Mouse (Mus musculus): Measurements from ENCODE around the gene Tapbp. TPM values are rescaled to one million over a fixed set of nuclear protein-coding genes. Genes with fewer than 3 reads are reported as not detected.
"Not testable (repeated sequence)": the region's sequence is repeated elsewhere in the genome, so short reads cannot be mapped to it uniquely, and the experiment has no call there.

Gene Tapbp
- 389 and 454 TPM in 2 replicates for polyA plus RNA-seq (2012; ENCODE audit: insufficient read depth, insufficient read length, missing spikeins)

DNA sequence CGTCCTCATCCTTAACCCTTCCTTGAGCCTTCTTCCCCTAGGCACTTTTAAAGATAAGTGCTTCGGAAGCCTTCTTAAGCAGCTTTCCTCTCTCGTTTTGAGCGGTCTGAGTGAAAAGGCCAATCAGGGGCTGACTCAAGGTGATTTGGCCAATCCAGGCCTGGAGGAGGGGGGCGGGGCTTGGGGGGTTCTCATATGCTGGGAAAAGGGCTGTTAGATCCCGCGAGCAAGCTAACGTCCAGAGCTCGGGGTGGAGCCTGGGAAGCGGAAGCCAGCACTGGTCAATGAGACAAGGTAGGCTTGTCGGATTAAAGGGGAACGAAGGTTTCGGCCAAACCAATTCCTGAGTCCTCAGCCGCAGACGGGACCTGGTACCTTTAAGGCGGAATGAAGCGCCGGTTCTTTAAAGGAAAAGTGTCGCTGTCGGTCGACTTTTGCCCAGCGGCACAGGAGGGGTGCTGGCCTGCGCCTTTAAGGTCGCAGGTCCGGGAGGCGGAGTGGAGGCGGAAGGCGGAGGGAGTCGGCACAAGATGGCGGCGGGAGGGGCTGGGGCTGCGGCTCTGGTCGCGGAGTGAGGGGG, at the start of gene Tapbp, which contains the start of gene Zbtb22:
Gene Tapbp (plus strand): TSS at position 229 of the 580 bp plus-strand sequence.
Gene Zbtb22 (plus strand): TSS at position 234 of the 580 bp plus-strand sequence.
- H3K4me1 ChIP-seq (ENCODE audit: control insufficient read depth, insufficient read depth, low read length), result peaks cover 7% of the 10 kb centered on the region
- peak within 1 kb of the TSS; percentile 28 for H3K27ac ChIP-seq (ENCODE audit: insufficient read depth, low read depth, low read length)
- TF ChIP-seq CTCF (IDR thresholded peaks at IDR 0.05; ENCODE audit: low read depth, low read length) (no peak), POLR2A (IDR thresholded peaks at IDR 0.05; ENCODE audit: borderline replicate concordance, low read depth, low read length) (no peak)
- H3K4me3 ChIP-seq (ENCODE audit: insufficient read depth, low read length), result peak within 1 kb of the TSS; percentile 75

- H3K4me3 ChIP-seq (ENCODE audit: insufficient read depth, low read length); H3K27ac ChIP-seq (ENCODE audit: insufficient read depth, low read depth, low read length); H3K4me1 ChIP-seq (ENCODE audit: control insufficient read depth, insufficient read depth, low read length): not testable (repeated sequence)
Measured at GRCm38 (mm10) chr17:33873537-33873936, 42.2 kb upstream of the Tapbp start, which contains the start of gene Gm7029. Gene Gm7029, plus strand, starts transcription at chr17:33873837.

GRCm38 (mm10) chr17:33874411-33874810, 41.3 kb upstream of the Tapbp start:
- no peaks in the 10 kb centered on the region for H3K4me1 ChIP-seq (ENCODE audit: control insufficient read depth, insufficient read depth, low read length)
- no peak overlapping the region for H3K4me3 ChIP-seq (ENCODE audit: insufficient read depth, low read length)
- TF ChIP-seq POLR2A (IDR thresholded peaks at IDR 0.05; ENCODE audit: borderline replicate concordance, low read depth, low read length) (no peak), CTCF (IDR thresholded peaks at IDR 0.05; ENCODE audit: low read depth, low read length) (no peak)
- H3K27ac ChIP-seq (ENCODE audit: insufficient read depth, low read depth, low read length), result no peak overlapping the region

GRCm38 (mm10) chr17:33875797-33876196, 39.9 kb upstream of the Tapbp start:
- not testable (repeated sequence) for H3K4me1 ChIP-seq (ENCODE audit: control insufficient read depth, insufficient read depth, low read length); H3K4me3 ChIP-seq (ENCODE audit: insufficient read depth, low read length); H3K27ac ChIP-seq (ENCODE audit: insufficient read depth, low read depth, low read length)

GRCm38 (mm10) chr17:33884320-33884719, 31.4 kb upstream of the Tapbp start:
- peaks cover 11% of the 10 kb centered on the region for H3K4me1 ChIP-seq (ENCODE audit: control insufficient read depth, insufficient read depth, low read length)

DNA sequence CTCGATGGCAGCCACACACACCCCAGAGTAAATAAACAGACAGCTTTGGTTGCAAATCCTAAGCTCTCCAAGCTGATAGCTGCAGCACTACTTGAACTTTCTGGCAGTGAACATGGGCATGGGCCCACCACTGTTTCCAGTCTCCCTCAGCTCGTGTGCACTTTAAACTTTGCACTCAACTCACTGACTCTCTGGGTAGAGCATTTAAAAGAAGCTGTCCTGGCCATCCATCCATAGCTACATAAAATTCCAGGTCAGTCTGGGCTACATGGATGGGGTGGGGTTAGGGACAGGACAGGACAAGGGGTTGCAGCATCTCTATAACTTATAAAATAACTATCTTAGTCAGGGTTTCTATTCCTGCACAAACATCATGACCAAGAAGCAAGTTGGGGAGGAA, 27.9 kb upstream of the Tapbp start:
- H3K4me3 ChIP-seq (ENCODE audit: insufficient read depth, low read length); H3K27ac ChIP-seq (ENCODE audit: insufficient read depth, low read depth, low read length): not testable (repeated sequence)
- H3K4me1 ChIP-seq (ENCODE audit: control insufficient read depth, insufficient read depth, low read length), result peaks cover 11% of the 10 kb centered on the region

More at GRCm38 (mm10) chr17:33884320-33884719, 31.4 kb upstream of the Tapbp start:
- not testable (repeated sequence) for H3K27ac ChIP-seq (ENCODE audit: insufficient read depth, low read depth, low read length); H3K4me3 ChIP-seq (ENCODE audit: insufficient read depth, low read length)

DNA sequence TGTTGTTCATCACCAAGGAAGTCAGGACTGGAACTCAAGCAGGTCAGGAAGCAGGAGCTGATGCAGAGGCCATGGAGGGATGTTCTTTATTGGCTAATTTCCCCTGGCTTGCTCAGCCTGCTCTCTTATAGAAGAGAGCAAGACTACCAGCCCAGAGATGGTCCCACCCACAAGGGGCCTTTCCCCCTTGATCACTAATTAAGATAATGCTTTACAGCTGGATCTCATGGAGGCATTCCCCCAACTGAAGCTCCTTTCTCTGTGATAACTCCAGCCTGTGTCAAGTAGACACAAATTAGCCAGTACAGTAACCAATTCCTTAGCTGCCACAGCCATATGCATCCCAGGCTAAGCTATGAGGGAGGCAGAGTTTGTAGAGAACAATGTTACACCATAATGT, 27.5 kb upstream of the Tapbp start:
- H3K27ac ChIP-seq (ENCODE audit: insufficient read depth, low read depth, low read length), result not testable (repeated sequence)

DNA sequence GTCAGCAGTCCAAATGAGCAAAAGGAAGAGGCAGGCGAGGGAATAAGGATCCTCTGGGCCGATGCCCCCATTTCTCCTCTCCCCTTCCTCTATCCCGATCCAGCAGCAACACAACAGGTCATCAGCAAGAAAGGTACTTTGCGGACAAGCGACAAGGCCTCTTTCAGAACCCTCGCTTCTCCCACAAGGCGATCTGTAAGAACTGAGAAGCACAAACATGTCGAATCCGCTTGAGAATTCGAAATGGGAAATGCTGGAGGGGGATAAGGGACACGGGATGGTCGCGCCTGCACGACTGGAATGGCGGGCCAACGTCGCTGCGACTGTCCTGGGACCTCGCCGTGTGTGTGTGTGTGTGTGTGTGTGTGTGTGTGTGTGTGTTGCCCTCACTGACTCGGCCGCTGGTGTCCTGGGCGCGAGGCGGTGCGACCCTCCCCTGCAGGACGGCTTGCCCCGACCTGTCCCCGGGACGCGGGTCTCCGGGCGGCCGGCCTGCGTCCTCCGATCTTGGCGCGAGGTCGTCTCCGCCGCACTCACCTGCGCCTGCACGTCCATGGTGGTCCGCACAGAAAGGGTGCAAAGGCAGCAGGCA, 25.7 kb upstream of the Tapbp start:
- Histone ChIP-seq H3K4me1 (ENCODE audit: control insufficient read depth, insufficient read depth, low read length) (peaks cover 11% of the 10 kb centered on the region), H3K27ac (ENCODE audit: insufficient read depth, low read depth, low read length) (peak overlapping the region; percentile 52), H3K4me3 (ENCODE audit: insufficient read depth, low read length) (peak overlapping the region; percentile 74)

More for the DNA sequence above, 27.5 kb upstream of the Tapbp start:
- H3K4me1 ChIP-seq (ENCODE audit: control insufficient read depth, insufficient read depth, low read length), result peaks cover 11% of the 10 kb centered on the region
- H3K4me3 ChIP-seq (ENCODE audit: insufficient read depth, low read length), result not testable (repeated sequence)

- TF ChIP-seq POLR2A (IDR thresholded peaks at IDR 0.05; ENCODE audit: borderline replicate concordance, low read depth, low read length) (no peak), CTCF (IDR thresholded peaks at IDR 0.05; ENCODE audit: low read depth, low read length) (peak; percentile 55)
- Histone ChIP-seq H3K4me3 (ENCODE audit: insufficient read depth, low read length) (peak within 1 kb of the TSS; percentile 74), H3K27ac (ENCODE audit: insufficient read depth, low read depth, low read length) (peak within 1 kb of the TSS; percentile 52), H3K4me1 (ENCODE audit: control insufficient read depth, insufficient read depth, low read length) (peaks cover 11% of the 10 kb centered on the region)
Measured at GRCm38 (mm10) chr17:33890533-33891059, 25.1 kb upstream of the Tapbp start, which contains the start of gene Kifc1. Gene Kifc1, minus strand, starts transcription at chr17:33890661.

- Histone ChIP-seq H3K4me3 (ENCODE audit: insufficient read depth, low read length) (no peak overlapping the region), H3K4me1 (ENCODE audit: control insufficient read depth, insufficient read depth, low read length) (peaks cover 11% of the 10 kb centered on the region), H3K27ac (ENCODE audit: insufficient read depth, low read depth, low read length) (no peak overlapping the region)
- no peak for TF ChIP-seq POLR2A (IDR thresholded peaks at IDR 0.05; ENCODE audit: borderline replicate concordance, low read depth, low read length)
- TF ChIP-seq CTCF (IDR thresholded peaks at IDR 0.05; ENCODE audit: low read depth, low read length), result no peak
Measured at GRCm38 (mm10) chr17:33891357-33891756, 24.3 kb upstream of the Tapbp start.

- H3K4me3 ChIP-seq (ENCODE audit: insufficient read depth, low read length); H3K27ac ChIP-seq (ENCODE audit: insufficient read depth, low read depth, low read length): not testable (repeated sequence)
- H3K4me1 ChIP-seq (ENCODE audit: control insufficient read depth, insufficient read depth, low read length), result peaks cover 11% of the 10 kb centered on the region
Measured at GRCm38 (mm10) chr17:33891892-33892291, 23.8 kb upstream of the Tapbp start.
